Mouse (Mus musculus): ENCODE data around the gene Dcps.

DNA sequence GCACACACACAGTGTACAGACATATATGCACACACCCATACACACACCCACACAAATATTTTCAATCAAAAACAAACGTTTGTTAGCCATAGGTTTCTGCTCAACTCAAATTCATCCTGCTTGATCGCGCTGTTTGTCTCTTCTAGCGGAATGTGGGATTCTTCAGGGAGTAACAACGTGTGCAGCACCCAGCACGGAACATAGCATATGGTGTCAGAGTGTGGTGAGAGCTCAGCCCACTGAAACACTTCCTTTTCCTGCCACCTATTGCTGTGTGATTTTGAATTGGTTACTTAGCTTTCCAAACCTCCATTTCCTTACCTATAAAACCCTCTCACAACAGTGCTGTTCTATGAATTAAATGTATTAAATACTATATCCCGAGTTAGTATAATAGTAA, 5.8 kb downstream of the Dcps start:
- TF ChIP-seq CTCF (IDR thresholded peaks at IDR 0.05; ENCODE audit: control insufficient read depth, insufficient read depth, low read length) (no peak), POLR2A (IDR thresholded peaks at IDR 0.05; ENCODE audit: borderline replicate concordance, control insufficient read depth, low read depth, low read length) (no peak)

Measured in bone marrow, adult 2 months (tissue).